Comparison of ENCODE assay signal across 10 mouse cellular contexts in the genomic region with DNA sequence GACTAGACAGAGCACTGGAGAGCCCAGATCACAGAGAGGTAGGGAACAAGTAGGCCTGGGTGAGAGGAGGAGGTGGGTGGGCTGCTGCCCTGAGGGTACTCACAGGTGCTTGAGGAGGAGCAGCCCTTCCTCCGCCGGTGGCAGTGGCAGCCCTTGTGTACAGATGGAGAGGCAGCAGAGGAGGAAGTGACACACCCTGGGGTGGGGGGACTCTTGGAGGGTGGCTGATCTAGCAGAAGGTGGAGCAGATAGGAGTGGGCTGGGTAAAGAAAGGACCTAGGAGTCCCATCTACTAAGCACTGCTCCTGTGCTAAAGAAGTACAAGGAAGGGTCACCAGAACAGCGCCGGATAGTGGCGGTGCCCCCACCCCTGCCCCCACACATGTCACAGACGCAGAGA. TPM values are rescaled to one million over a fixed set of nuclear protein-coding genes. Genes with fewer than 3 reads are reported as not detected.
DNase-seq lines count a peak whose midpoint lies in the region; ATAC-seq and TF ChIP-seq lines count a peak whose summit lies in the region.
"Had no signal": no experiment of that assay in that cellular context is flagged by ENCODE, and none has a peak within 500 bp of the region (broad histone marks: within the 10 kb centered on the region; RNA-seq: fewer than 3 reads in every experiment).

A gene (minus strand): TSS at position 197 of the 400 bp plus-strand sequence.

- DNase-seq in CD4-positive, CD25-positive, alpha-beta regulatory T cell, adult 2 months (ENCODE audit: low read depth, low spot score), result peak; percentile 74
- DNase-seq in MEL (ENCODE audit: low read depth, low spot score), result peak; percentile 92
- peak; percentile 69 for DNase-seq in naive thymus-derived CD4-positive, alpha-beta T cell, adult 2 months (ENCODE audit: low read depth)
- no peak for DNase-seq in layer of hippocampus, adult 9-11 months
- DNase-seq in cerebellum, adult 11-12 months, result no peak
- DNase-seq in layer of hippocampus, adult 8-10 months (ENCODE audit: low spot score in 2 of 2), result no peak
- DNase-seq in cerebellum, adult 9-10 months, result no peak
- DNase-seq: cerebellum, postnatal 10 days; kidney, adult 18-20 months had no signal

- 0 out of 6 replicates have a peak, but pooled peaks of 1 of the 3 experiments have one; percentile 2 for TF ChIP-seq CTCF in MEL (IDR thresholded peaks at IDR 0.05 in 2 of 3, conservative IDR thresholded peaks at IDR 0.05 in 1 of 3; ENCODE audit: control insufficient read depth in 1 of 3, insufficient read depth in 1 of 3, low read depth in 2 of 3, low read length in 3 of 3, poor library complexity in 1 of 3, severe bottlenecking in 1 of 3)

- no peaks in the 10 kb centered on the region for H3K27me3 ChIP-seq in MEL (ENCODE audit: control insufficient read depth in 1 of 2, insufficient read depth in 2 of 2, low read length in 2 of 2)
- H3K27me3 ChIP-seq in limb, embryonic 13.5 days, result no peaks in the 10 kb centered on the region

- H3K36me3 ChIP-seq in MEL (ENCODE audit: control insufficient read depth in 1 of 2, insufficient read depth in 2 of 2, low read length in 2 of 2), result peaks cover 0 to 24% of the 10 kb centered on the region in 2 experiments; a peak in 2 of 4 replicates
- peaks cover 33% of the 10 kb centered on the region for H3K36me3 ChIP-seq in limb, embryonic 13.5 days

- ATAC-seq in limb, embryonic 13.5 days (ENCODE audit: low FRiP score, low read depth), result no peak

- H3K9me3 ChIP-seq in MEL (replicated peaks; ENCODE audit: insufficient read depth, low read length), result no peaks in the 10 kb centered on the region
- no peaks in the 10 kb centered on the region for H3K9me3 ChIP-seq in limb, embryonic 13.5 days

- H3K27ac ChIP-seq in MEL (ENCODE audit: control insufficient read depth, low read depth, low read length), result peak within 1 kb of the TSS; percentile 37
- H3K27ac ChIP-seq in limb, embryonic 13.5 days, result peak within 1 kb of the TSS; percentile 33; the same call in 1 of the 2 replicates

- H3K4me3 ChIP-seq in MEL (ENCODE audit: control insufficient read depth in 1 of 2, insufficient read depth in 1 of 2, low read depth in 2 of 2, low read length in 2 of 2), result peak within 1 kb of the TSS; percentile 25 to 35
- H3K4me3 ChIP-seq in limb, embryonic 13.5 days, result no peak within 1 kb of the TSS

- WGBS in limb, embryonic 13.5 days, result 39% methylated on average over 6 of the region's 6 CpGs

- H3K9ac ChIP-seq in MEL (ENCODE audit: control insufficient read depth, low read depth, low read length, poor library complexity, severe bottlenecking), result peak within 1 kb of the TSS; percentile 34
- H3K9ac ChIP-seq in limb, embryonic 13.5 days, result no peak within 1 kb of the TSS

- H3K4me2 ChIP-seq in limb, embryonic 13.5 days (replicated peaks), result no peak within 1 kb of the TSS

- TF ChIP-seq POLR2A in MEL (IDR thresholded peaks at IDR 0.05; ENCODE audit: control insufficient read depth in 1 of 2, insufficient read depth in 1 of 2, low read depth in 1 of 2, low read length in 2 of 2, poor library complexity in 1 of 2), result peak; percentile 20 to 23; a peak in 1 of 4 replicates

- peak; percentile 90 for TF ChIP-seq EP300 in MEL (IDR thresholded peaks at IDR 0.05; ENCODE audit: low read depth in 1 of 2, low read length in 2 of 2)

- H3K4me1 ChIP-seq in MEL (ENCODE audit: control insufficient read depth in 1 of 2, insufficient read depth in 2 of 2, low read length in 2 of 2), result peaks cover 22 to 42% of the 10 kb centered on the region in 2 experiments
- peaks cover 22% of the 10 kb centered on the region for H3K4me1 ChIP-seq in limb, embryonic 13.5 days

- no peak for TF ChIP-seq RAD21 in MEL (IDR thresholded peaks at IDR 0.05; ENCODE audit: low read depth, low read length)

- H3K79me2 ChIP-seq in MEL (ENCODE audit: control insufficient read depth, insufficient read depth, low read length, poor library complexity), result no peaks in the 10 kb centered on the region

TF ChIP-seq in MEL, 35 proteins besides CTCF, POLR2A, EP300 and RAD21:
- TF ChIP-seq UBTF (IDR thresholded peaks at IDR 0.05; ENCODE audit: borderline replicate concordance, insufficient read depth, low read depth, low read length), result no peak
- TF ChIP-seq ELF1 (IDR thresholded peaks at IDR 0.05; ENCODE audit: low read depth, low read length), result peak; percentile 73; the same call in 1 of the 2 replicates
- TF ChIP-seq ZMIZ1 (IDR thresholded peaks at IDR 0.05; ENCODE audit: low read depth, low read length), result peak; percentile 81; the same call in 1 of the 2 replicates
- TF ChIP-seq MYC (IDR thresholded peaks at IDR 0.05; ENCODE audit: low read depth, low read length), result 0 out of 2 replicates have a peak, but pooled peaks have one; percentile 61
- TF ChIP-seq POLR2AphosphoS5 (IDR thresholded peaks at IDR 0.05; ENCODE audit: borderline replicate concordance, low read depth, low read length), result no peak
- no peak for TF ChIP-seq USF2 (IDR thresholded peaks at IDR 0.05; ENCODE audit: borderline replicate concordance in 1 of 2, insufficient read depth in 1 of 2, low read depth in 1 of 2, low read length in 2 of 2)
- TF ChIP-seq TAL1 (IDR thresholded peaks at IDR 0.05; ENCODE audit: low read length), result peak; percentile 84
- peak; percentile 43; the same call in 1 of the 2 replicates for TF ChIP-seq TBP (IDR thresholded peaks at IDR 0.05; ENCODE audit: low read depth, low read length)
- peak; percentile 79 for TF ChIP-seq ETS1 (IDR thresholded peaks at IDR 0.05; ENCODE audit: low read depth, low read length)
- TF ChIP-seq KAT2A (conservative IDR thresholded peaks at IDR 0.05; ENCODE audit: low read depth, low read length), result no peak
- TF ChIP-seq CHD1 (IDR thresholded peaks at IDR 0.05; ENCODE audit: low read depth, low read length), result peak; percentile 9; the same call in 1 of the 2 replicates
- TF ChIP-seq GATA1 (IDR thresholded peaks at IDR 0.05; ENCODE audit: low read depth, low read length), result peak; percentile 83
- peak; percentile 71 for TF ChIP-seq SIN3A (IDR thresholded peaks at IDR 0.05; ENCODE audit: low read length)
- 0 out of 2 replicates have a peak, but pooled peaks have one; percentile 7 for TF ChIP-seq MYB (IDR thresholded peaks at IDR 0.05; ENCODE audit: low read depth, low read length)
- TF ChIP-seq MAX (IDR thresholded peaks at IDR 0.05; ENCODE audit: low read length), result 0 out of 2 replicates have a peak, but pooled peaks have one; percentile 14
- TF ChIP-seq ZNF384 (IDR thresholded peaks at IDR 0.05; ENCODE audit: low read depth, low read length), result peak; percentile 41; the same call in 1 of the 2 replicates
- 0 out of 2 replicates have a peak, but pooled peaks have one; percentile 5 for TF ChIP-seq ZC3H11A (IDR thresholded peaks at IDR 0.05; ENCODE audit: low read depth, low read length)
- peak; percentile 64 for TF ChIP-seq RCOR1 (IDR thresholded peaks at IDR 0.05; ENCODE audit: low read depth, low read length)
- peak; percentile 91 for TF ChIP-seq TCF12 (IDR thresholded peaks at IDR 0.05; ENCODE audit: low read depth, low read length)
- peak; percentile 17; the same call in 1 of the 2 replicates for TF ChIP-seq CHD2 (IDR thresholded peaks at IDR 0.05; ENCODE audit: low read length)
- TF ChIP-seq JUND (IDR thresholded peaks at IDR 0.05; ENCODE audit: low read depth, low read length), result 0 out of 2 replicates have a peak, but pooled peaks have one; percentile 27
- no peak for TF ChIP-seq E2F4 (IDR thresholded peaks at IDR 0.05; ENCODE audit: borderline replicate concordance, low read depth, low read length)
- TF ChIP-seq MAZ (IDR thresholded peaks at IDR 0.05; ENCODE audit: low read depth, low read length), result peak; percentile 99
- TF ChIP-seq MXI1 (IDR thresholded peaks at IDR 0.05; ENCODE audit: low read depth, low read length), result peak; percentile 26; the same call in 1 of the 2 replicates
- TF ChIP-seq SMC3 (IDR thresholded peaks at IDR 0.05; ENCODE audit: low read depth, low read length), result no peak; the same call in 1 of the 2 replicates

RNA-seq across cellular contexts. Expression of the gene that starts here (rescaled TPM):
- total RNA-seq in MEL (2012; rRNA removed), result 7.4 TPM in 2 replicates
- 10 to 100 TPM in 1 of 2 experiments, not detected in 1; 15.2 TPM for polyA plus RNA-seq in MEL (2012; ENCODE audit: insufficient read depth in 1 of 2, insufficient read length in 2 of 2, low read depth in 1 of 2, low replicate concordance in 2 of 2, missing spikeins in 1 of 2)
- polyA plus RNA-seq in limb, embryonic 13.5 days (2015; fragmentation: Nextera tagmentation; extraction: Ambion mirVana), result 3.2 and 3.5 TPM in 2 replicates
- total RNA-seq in layer of hippocampus, adult 8-10 months (2022), result 1 to 10 TPM in 3 of 4 experiments, under 1 TPM in 1; 0.97 to 3.3 (median 1.7) TPM

Comparison
In these comparisons a context has a peak if more than half of its experiments do, and no peak if none do; other contexts are left out.
1. DNase-seq: peak in CD4-positive, CD25-positive, alpha-beta regulatory T cell, adult 2 months (single experiment), MEL (single experiment) and naive thymus-derived CD4-positive, alpha-beta T cell, adult 2 months (single experiment); none in layer of hippocampus, adult 9-11 months (single experiment), cerebellum, adult 11-12 months (single experiment), layer of hippocampus, adult 8-10 months (0 of 2) and cerebellum, adult 9-10 months (single experiment).